Mouse (Mus musculus): ENCODE results near the gene Fyb. TPM values are rescaled to one million over a fixed set of nuclear protein-coding genes. Genes with fewer than 3 reads are reported as not detected.

Fyb gene
- total RNA-seq, 1 experiment from 2014 or later, result 449 TPM

- no peak for ATAC-seq (replicated peaks; ENCODE audit: insufficient number of reproducible peaks, low FRiP score, low TSS enrichment, poor library complexity, severe bottlenecking)
Observed at GRCm38 (mm10) chr15:6708526-6709441, 186.1 kb downstream of the Fyb start.

GRCm38 (mm10) chr15:6709618-6710017 lies 187.0 kb downstream of the Fyb start:
- ATAC-seq (replicated peaks; ENCODE audit: insufficient number of reproducible peaks, low FRiP score, low TSS enrichment, poor library complexity, severe bottlenecking), result no peak

- ATAC-seq (replicated peaks; ENCODE audit: insufficient number of reproducible peaks, low FRiP score, low TSS enrichment, poor library complexity, severe bottlenecking), result no peak
Observed at GRCm38 (mm10) chr15:6710341-6710740, 187.7 kb downstream of the Fyb start.

GRCm38 (mm10) chr15:6711226-6711625 lies 188.6 kb downstream of the Fyb start:
- ATAC-seq (replicated peaks; ENCODE audit: insufficient number of reproducible peaks, low FRiP score, low TSS enrichment, poor library complexity, severe bottlenecking), result no peak

Other genes starting within 250 kb of the Fyb start
- gene Dab2, start 223.1 kb upstream of the Fyb start, total RNA-seq (2017), result 0.19 to 0.53 TPM (median 0.29 TPM) in 3 replicates
- not detected in 3 replicates for gene C9, start 77.5 kb upstream of the Fyb start, total RNA-seq (2017)
- 62.3 to 103 TPM (median 87.6 TPM) in 3 replicates for gene Rictor, start 185.5 kb downstream of the Fyb start, total RNA-seq (2017)

All from monocyte, adult 5-6 weeks (primary cell).